Mouse (Mus musculus) embryo, embryonic 10.5 days (tissue): ENCODE measurements around the gene Ctsl.

Experiments
- DNase-seq: peaks from one replicate; pipeline ENCODE4 v3.0.0-alpha.2; 2015; ENCODE audit warnings: low spot score

Ctsl gene

DNA sequence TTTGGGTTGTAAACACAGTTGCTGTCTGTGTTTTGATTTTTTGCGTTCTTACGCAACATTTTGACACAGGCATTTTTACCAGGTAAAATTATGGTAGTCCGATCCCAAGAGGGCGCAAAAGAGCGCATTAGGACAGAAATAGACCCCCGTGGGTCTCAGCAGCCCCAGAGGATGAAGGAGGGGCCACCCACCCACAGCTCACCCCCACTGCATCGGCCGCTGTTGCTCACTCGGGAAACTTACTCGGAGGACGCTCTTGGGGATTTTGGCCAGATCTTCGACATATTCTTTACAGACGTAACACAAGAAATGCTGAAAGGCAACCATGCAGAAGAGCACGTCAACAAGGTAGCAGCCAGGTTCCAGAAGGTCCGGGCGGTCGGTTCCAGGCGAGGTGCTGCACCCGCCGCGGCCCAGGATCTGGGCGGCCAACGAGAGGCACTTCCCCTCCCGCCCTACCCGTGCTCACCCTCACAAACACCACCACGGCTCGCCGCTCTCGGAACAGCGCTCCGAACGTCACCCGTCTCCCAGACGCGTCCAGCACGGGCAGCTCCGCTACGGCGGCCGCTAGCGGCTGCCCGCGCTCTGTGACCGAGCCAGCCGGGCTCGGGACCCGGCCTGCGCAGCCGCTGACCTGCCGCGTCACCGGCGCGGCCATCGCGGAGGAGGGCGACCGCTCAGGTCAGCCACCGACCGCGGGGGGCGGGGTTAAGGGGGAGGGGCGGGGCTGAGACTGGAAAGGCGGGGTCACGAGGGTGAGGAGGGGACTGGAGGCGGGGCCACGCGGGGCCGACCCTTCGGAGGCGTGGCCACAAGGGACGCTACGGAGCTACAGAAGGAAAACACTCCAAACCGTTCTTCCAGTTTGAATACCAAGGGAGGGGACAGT lies 58.4 kb downstream of the Ctsl start, which contains the start of gene Aaed1:
Gene Aaed1, minus strand, starts transcription at position 687 of the 892 bp plus-strand sequence.
- peak; percentile 90 for DNase-seq

DNA sequence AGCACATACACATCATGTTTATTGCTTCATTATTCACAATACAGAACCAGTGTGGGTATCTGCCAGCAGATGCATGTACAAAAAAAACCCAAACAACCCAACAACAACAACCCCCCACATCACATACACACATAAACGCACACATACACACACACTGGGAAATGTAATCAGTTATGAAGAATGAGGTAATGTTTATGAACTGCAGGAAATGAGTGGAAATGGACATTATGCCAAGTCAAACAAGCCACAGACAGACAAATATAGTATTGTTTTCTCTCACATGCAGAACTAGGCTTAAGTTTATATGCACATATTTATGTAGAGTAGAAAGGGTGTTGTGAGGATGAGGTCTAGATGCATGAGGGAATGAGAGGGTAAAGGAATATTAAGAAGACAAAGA lies 59.4 kb downstream of the Ctsl start:
- DNase-seq, result no peak

DNA sequence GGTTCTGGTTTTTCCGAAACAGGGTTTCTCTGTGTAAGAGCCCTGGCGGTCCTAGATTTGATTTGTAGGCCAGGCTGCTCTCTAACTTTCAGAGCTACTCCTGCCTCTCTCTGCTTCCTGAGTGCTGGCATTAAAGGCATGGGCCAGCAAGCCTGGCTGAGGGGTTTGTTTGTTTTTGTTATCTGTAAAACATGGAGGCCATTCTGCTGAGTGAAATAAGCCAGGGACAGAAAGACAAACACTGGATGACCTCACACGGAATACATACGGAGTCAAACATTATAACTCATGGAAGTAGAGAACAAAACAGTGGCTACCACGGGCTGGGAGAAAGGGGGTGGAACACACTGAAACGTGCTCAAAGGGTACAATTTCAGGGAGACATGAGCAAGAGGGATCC lies 60.1 kb downstream of the Ctsl start:
- DNase-seq, result no peak

DNA sequence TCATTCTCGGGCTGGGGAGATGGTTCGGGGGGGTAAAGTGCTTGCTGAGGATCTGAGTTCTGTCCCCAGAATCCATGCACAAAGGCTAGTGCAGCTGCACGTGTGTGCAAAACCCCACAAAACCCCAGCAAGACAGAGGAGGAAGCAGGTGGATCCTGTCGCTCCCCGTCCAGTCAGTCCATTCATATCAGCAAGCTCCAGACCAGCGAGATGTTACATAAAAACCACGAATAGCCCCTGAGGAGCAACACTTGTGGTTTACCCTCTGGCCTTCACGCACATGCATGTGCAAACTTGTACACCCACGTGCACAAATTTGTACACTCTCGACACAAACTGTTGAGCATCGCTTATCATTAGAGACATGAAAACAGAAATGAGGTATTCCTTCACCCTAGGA lies 60.8 kb downstream of the Ctsl start:
- DNase-seq, result no peak
